Mouse (Mus musculus) liver, postnatal 0 days (tissue): Measurements from ENCODE around the gene Cope.

ENCODE experiments used
- CTCF ChIP-seq: sonication (generic); IDR thresholded peaks from 2 replicates; pipeline ENCODE4 v1.5.1; 2016; ENCODE audit warnings: antibody characterized with exemption, low read depth
- EP300 ChIP-seq: IDR thresholded peaks from 2 replicates; pipeline ENCODE4 v1.6.1; 2016; ENCODE audit warnings: antibody characterized with exemption, low read depth, mild to moderate bottlenecking

GRCm38 (mm10) chr8:70361484-70362032 lies 59.2 kb downstream of the Cope start:
- TF ChIP-seq CTCF, result no peak
- no peak for TF ChIP-seq EP300
